Mouse (Mus musculus) embryonic facial prominence, embryonic 10.5 days (tissue): ENCODE data around the gene Hs6st3. TPM values are rescaled to one million over a fixed set of nuclear protein-coding genes. Genes with fewer than 3 reads are reported as not detected.
"Not testable (repeated sequence)": the region's sequence is repeated elsewhere in the genome, so short reads cannot be mapped to it uniquely, and the experiment has no call there.

Experiments used
- DNase-seq: peaks from one replicate; pipeline ENCODE4 v3.0.0-alpha.2; 2017; ENCODE audit warnings: low spot score
- H3K27ac ChIP-seq: fragments of 300-500 bp; sonication (generic); replicated peaks from 2 replicates; pipeline ENCODE4 v1.5.1; 2016; ENCODE audit warnings: mild to moderate bottlenecking
- H3K27me3 ChIP-seq: fragments of 300-500 bp; sonication (generic); replicated peaks from 2 replicates; pipeline ENCODE4 v1.6.1; 2016; ENCODE audit warnings: low read depth, mild to moderate bottlenecking; ENCODE audit not compliant: poor library complexity, severe bottlenecking
- H3K36me3 ChIP-seq: fragments of 300-500 bp; sonication (generic); replicated peaks from 2 replicates; pipeline ENCODE4 v1.6.1; 2016; ENCODE audit warnings: mild to moderate bottlenecking, moderate library complexity
- H3K4me1 ChIP-seq: fragments of 300-500 bp; sonication (generic); 2 replicates; pipeline ENCODE4 v1.6.1; 2016
- H3K4me3 ChIP-seq: fragments of 300-500 bp; sonication (generic); 2 replicates; pipeline ENCODE4 v1.5.1; 2016; ENCODE audit warnings: mild to moderate bottlenecking, moderate library complexity
- H3K9me3 ChIP-seq: fragments of 300-500 bp; sonication (generic); 2 replicates; pipeline ENCODE4 v1.6.1; 2016; ENCODE audit warnings: mild to moderate bottlenecking
- WGBS: fragments of 180-500 bp; shearing (Covaris S2); methylation state at CpG from one replicate; pipeline ENCODE4 v1.1.7; 2016; 5-methylcytosine and 5-hydroxymethylcytosine counted together
- polyA plus RNA-seq: library from polyadenylated mRNA; unstranded; fragments of >200 nt; fragmentation: Nextera tagmentation; extraction: Ambion mirVana; gene quantifications from 2 replicates; pipeline ENCODE4 v1.2.1, GENCODE M21; 2016

Hs6st3 gene
- polyA plus RNA-seq, 1 experiment from 2014 or later, result not detected

GRCm38 (mm10) chr14:119257072-119257471 is 118.9 kb downstream of the Hs6st3 start:
- Histone ChIP-seq H3K36me3 (no peaks in the 10 kb centered on the region), H3K4me1 (0 out of 2 replicates have a peak, but pooled peaks cover 4% of the 10 kb centered on the region)
- 87% methylated on average over 7 of the region's 7 CpGs for WGBS

GRCm38 (mm10) chr14:119260176-119260962 is 122.2 kb downstream of the Hs6st3 start:
- no peaks in the 10 kb centered on the region for H3K9me3 ChIP-seq
- WGBS, result 80% methylated on average over 14 of the region's 14 CpGs
- no peaks in the 10 kb centered on the region for H3K36me3 ChIP-seq

More at GRCm38 (mm10) chr14:119257072-119257471, 118.9 kb downstream of the Hs6st3 start:
- DNase-seq, result no peak
- no peak overlapping the region for H3K27ac ChIP-seq
- no peaks in the 10 kb centered on the region for H3K27me3 ChIP-seq
- no peaks in the 10 kb centered on the region for H3K9me3 ChIP-seq
- H3K4me3 ChIP-seq, result no peak overlapping the region

GRCm38 (mm10) chr14:119266334-119266733 is 128.2 kb downstream of the Hs6st3 start:
- H3K36me3 ChIP-seq, result no peaks in the 10 kb centered on the region
- H3K27ac ChIP-seq, result no peak overlapping the region
- no peak overlapping the region for H3K4me3 ChIP-seq
- H3K9me3 ChIP-seq, result no peaks in the 10 kb centered on the region
- no peaks in the 10 kb centered on the region for H3K4me1 ChIP-seq
- DNase-seq, result no peak
- WGBS, result 69% methylated on average over 7 of the region's 7 CpGs
- H3K27me3 ChIP-seq, result no peaks in the 10 kb centered on the region

More at GRCm38 (mm10) chr14:119260176-119260962, 122.2 kb downstream of the Hs6st3 start:
- Histone ChIP-seq H3K4me1 (0 out of 2 replicates have a peak, but pooled peaks cover 4% of the 10 kb centered on the region), H3K27me3 (no peaks in the 10 kb centered on the region), H3K4me3 (no peak overlapping the region), H3K27ac (no peak overlapping the region)
- DNase-seq, result no peak

GRCm38 (mm10) chr14:119273088-119273487 is 134.9 kb downstream of the Hs6st3 start:
- Histone ChIP-seq H3K27me3 (no peaks in the 10 kb centered on the region), H3K36me3 (no peaks in the 10 kb centered on the region), H3K27ac (no peak overlapping the region), H3K4me3 (no peak overlapping the region), H3K4me1 (no peaks in the 10 kb centered on the region), H3K9me3 (no peaks in the 10 kb centered on the region)
- no peak for DNase-seq
- WGBS, result 75% methylated on average over 7 of the region's 7 CpGs

- H3K4me1 ChIP-seq, H3K9me3 ChIP-seq, DNase-seq, H3K27me3 ChIP-seq, H3K36me3 ChIP-seq, H3K27ac ChIP-seq, H3K4me3 ChIP-seq: not testable (repeated sequence)
- 94% methylated on average over 15 of the region's 15 CpGs for WGBS
Measured at GRCm38 (mm10) chr14:119278156-119278555, 140.0 kb downstream of the Hs6st3 start.

- H3K9me3 ChIP-seq, result no peaks in the 10 kb centered on the region
- WGBS, result 77% methylated on average over 3 of the region's 3 CpGs
Measured at GRCm38 (mm10) chr14:119283951-119284350, 145.8 kb downstream of the Hs6st3 start.

GRCm38 (mm10) chr14:119289668-119290067 is 151.5 kb downstream of the Hs6st3 start:
- 58% methylated on average over 1 of the region's 1 CpGs for WGBS
- Histone ChIP-seq H3K4me3 (no peak overlapping the region), H3K27ac (no peak overlapping the region), H3K27me3 (no peaks in the 10 kb centered on the region), H3K9me3 (no peaks in the 10 kb centered on the region), H3K36me3 (no peaks in the 10 kb centered on the region), H3K4me1 (no peaks in the 10 kb centered on the region)
- DNase-seq, result no peak

More at GRCm38 (mm10) chr14:119283951-119284350, 145.8 kb downstream of the Hs6st3 start:
- Histone ChIP-seq H3K4me1 (no peaks in the 10 kb centered on the region), H3K27me3 (no peaks in the 10 kb centered on the region), H3K4me3 (no peak overlapping the region), H3K36me3 (no peaks in the 10 kb centered on the region), H3K27ac (no peak overlapping the region)
- no peak for DNase-seq

GRCm38 (mm10) chr14:119294071-119294470 is 155.9 kb downstream of the Hs6st3 start:
- 87% methylated on average over 6 of the region's 6 CpGs for WGBS
- no peaks in the 10 kb centered on the region for H3K27me3 ChIP-seq
- H3K36me3 ChIP-seq, result no peaks in the 10 kb centered on the region
- no peak overlapping the region for H3K27ac ChIP-seq
- no peak overlapping the region for H3K4me3 ChIP-seq
- no peaks in the 10 kb centered on the region for H3K9me3 ChIP-seq
- no peaks in the 10 kb centered on the region for H3K4me1 ChIP-seq
- DNase-seq, result no peak

- no peak for DNase-seq
- Histone ChIP-seq H3K9me3 (no peaks in the 10 kb centered on the region), H3K4me1 (no peaks in the 10 kb centered on the region), H3K27me3 (no peaks in the 10 kb centered on the region), H3K4me3 (no peak overlapping the region), H3K27ac (no peak overlapping the region), H3K36me3 (no peaks in the 10 kb centered on the region)
- WGBS, result 79% methylated on average over 3 of the region's 3 CpGs
Measured at GRCm38 (mm10) chr14:119306461-119306860, 168.3 kb downstream of the Hs6st3 start.

- 84% methylated on average over 2 of the region's 2 CpGs for WGBS
Measured at GRCm38 (mm10) chr14:119318379-119318778, 180.2 kb downstream of the Hs6st3 start.

GRCm38 (mm10) chr14:119347236-119347635 is 209.1 kb downstream of the Hs6st3 start:
- Histone ChIP-seq H3K36me3 (no peaks in the 10 kb centered on the region), H3K27ac (no peak overlapping the region), H3K27me3 (no peaks in the 10 kb centered on the region), H3K4me1 (no peaks in the 10 kb centered on the region), H3K9me3 (no peaks in the 10 kb centered on the region), H3K4me3 (no peak overlapping the region)
- no peak for DNase-seq
- 88% methylated on average over 11 of the region's 11 CpGs for WGBS

More at GRCm38 (mm10) chr14:119318379-119318778, 180.2 kb downstream of the Hs6st3 start:
- Histone ChIP-seq H3K4me3 (no peak overlapping the region), H3K36me3 (no peaks in the 10 kb centered on the region), H3K4me1 (no peaks in the 10 kb centered on the region), H3K9me3 (no peaks in the 10 kb centered on the region), H3K27ac (no peak overlapping the region), H3K27me3 (no peaks in the 10 kb centered on the region)
- no peak for DNase-seq

GRCm38 (mm10) chr14:119361414-119361813 is 223.3 kb downstream of the Hs6st3 start:
- H3K9me3 ChIP-seq, result no peaks in the 10 kb centered on the region
- H3K36me3 ChIP-seq, result no peaks in the 10 kb centered on the region
- DNase-seq, result no peak
- H3K4me3 ChIP-seq, result no peak overlapping the region
- no peaks in the 10 kb centered on the region for H3K4me1 ChIP-seq
- H3K27me3 ChIP-seq, result no peaks in the 10 kb centered on the region
- H3K27ac ChIP-seq, result no peak overlapping the region
- WGBS, result 94% methylated on average over 4 of the region's 4 CpGs

- Histone ChIP-seq H3K4me1 (no peaks in the 10 kb centered on the region), H3K4me3 (no peak overlapping the region), H3K27me3 (no peaks in the 10 kb centered on the region), H3K9me3 (no peaks in the 10 kb centered on the region), H3K36me3 (no peaks in the 10 kb centered on the region), H3K27ac (no peak overlapping the region)
- WGBS, result 77% methylated on average over 3 of the region's 3 CpGs
- no peak for DNase-seq
Measured at GRCm38 (mm10) chr14:119367866-119368425, 229.8 kb downstream of the Hs6st3 start.
